Mouse (Mus musculus) A20 (cell line): ENCODE measurements at regions not wholly inside any gene's neighbourhood (a gene's known extent, or its start where the extent isn't known, plus 50 kb on each side); places are given as distances from the start of the nearest gene placed in this dataset.

Experiments used
- DNase-seq: peaks from one replicate; pipeline ENCODE4 v3.0.0-alpha.2; 2011; ENCODE audit warnings: low read depth, low spot score

- no peak for DNase-seq
Observed at GRCm38 (mm10) chr4:39292348-39292845, 157.7 kb upstream of the 1700009N14Rik start.

- DNase-seq: peak; percentile 13
Observed at GRCm38 (mm10) chr4:39310131-39310530, 140.0 kb upstream of the 1700009N14Rik start.

GRCm38 (mm10) chr4:39344401-39345138 lies 105.5 kb upstream of the 1700009N14Rik start:
- DNase-seq: no peak

- DNase-seq: no peak
Observed at GRCm38 (mm10) chr4:39345139-39345412, 105.0 kb upstream of the 1700009N14Rik start.

- DNase-seq: no peak
Observed at GRCm38 (mm10) chr4:39368159-39368558, 81.9 kb upstream of the 1700009N14Rik start.

- DNase-seq: no peak
Observed at GRCm38 (mm10) chr4:39380771-39381170, 69.3 kb upstream of the 1700009N14Rik start.

GRCm38 (mm10) chr4:39398226-39398625 lies 51.9 kb upstream of the 1700009N14Rik start:
- no peak for DNase-seq
